Mouse (Mus musculus) heart, adult 2 months (tissue): Measurements from ENCODE around the gene Trafd1. TPM values are rescaled to one million over a fixed set of nuclear protein-coding genes. Genes with fewer than 3 reads are reported as not detected.

Experiments used
- DNase-seq, 2 experiments: peaks; one replicate each; pipeline ENCODE4 v3.0.0; 2021
- H3K27ac ChIP-seq: fragments of 200-600 bp; 2 replicates; pipeline ENCODE4 v1.8.1; 2022
- H3K27me3 ChIP-seq: fragments of 200-500 bp; 2 replicates; pipeline ENCODE4 v1.6.1; 2012; ENCODE audit warnings: mild to moderate bottlenecking, low read length, inconsistent platforms, mixed read lengths; ENCODE audit not compliant: control insufficient read depth, insufficient read depth
- H3K36me3 ChIP-seq: fragments of 200-500 bp; 2 replicates; pipeline ENCODE4 v1.6.1; 2012; ENCODE audit warnings: low read length, inconsistent platforms; ENCODE audit not compliant: control insufficient read depth, insufficient read depth
- H3K4me1 ChIP-seq: fragments of 200-500 bp; 2 replicates; pipeline ENCODE4 v1.6.1; 2011; ENCODE audit warnings: low read length; ENCODE audit not compliant: control insufficient read depth, insufficient read depth
- H3K4me3 ChIP-seq: fragments of 200-600 bp; 2 replicates; pipeline ENCODE4 v1.8.1; 2022
- H3K79me2 ChIP-seq: fragments of 200-500 bp; replicated peaks from 2 replicates; pipeline ENCODE4 v1.6.1; 2012; ENCODE audit warnings: mild to moderate bottlenecking, inconsistent platforms, low read length, moderate library complexity, mixed read lengths; ENCODE audit not compliant: control insufficient read depth, insufficient read depth
- H3K9ac ChIP-seq: fragments of 200-500 bp; 2 replicates; pipeline ENCODE4 v1.6.1; 2012; ENCODE audit warnings: low read depth, mild to moderate bottlenecking, control low read depth, inconsistent platforms, low read length, mixed read lengths
- CTCF ChIP-seq: fragments of 200-600 bp; IDR thresholded peaks from 2 replicates; pipeline ENCODE4 v1.8.1; 2022; ENCODE audit warnings: antibody characterized with exemption, mild to moderate bottlenecking, moderate library complexity
- EP300 ChIP-seq: fragments of 200-500 bp; IDR thresholded peaks from 2 replicates; pipeline ENCODE4 v1.6.1; 2011; ENCODE audit warnings: low read depth, low read length, control low read depth; ENCODE audit not compliant: insufficient read depth
- POLR2A ChIP-seq: fragments of 200-500 bp; IDR thresholded peaks from 2 replicates; pipeline ENCODE4 v1.6.1; 2011; ENCODE audit warnings: mild to moderate bottlenecking, low read depth, low read length, control low read depth; ENCODE audit not compliant: insufficient read depth
- WGBS: fragments of 180-500 bp; shearing (Covaris S2); methylation state at CpG from one replicate; pipeline ENCODE4 v1.1.7; 2018; 5-methylcytosine and 5-hydroxymethylcytosine counted together
- intact Hi-C: fragments of 180-260 bp; cut with DNase I; formaldehyde crosslinking; loops from one replicate; pipeline ENCODE4 v1.15.1; 2025
- polyA plus RNA-seq: library from polyadenylated mRNA; depleted of rRNA; stranded (reverse); fragments of >200 nt; gene quantifications from 2 replicates; pipeline ENCODE4 v1.2.3, GENCODE M21; 2012
- total RNA-seq, 2 experiments: library from RNA; stranded (reverse); gene quantifications; 2 replicates each; pipeline ENCODE4 v1.2.3; 2021

Trafd1 gene
- total and polyA plus RNA-seq, 3 experiments, result 47.1 to 78.0 (median 57.9) TPM

DNA sequence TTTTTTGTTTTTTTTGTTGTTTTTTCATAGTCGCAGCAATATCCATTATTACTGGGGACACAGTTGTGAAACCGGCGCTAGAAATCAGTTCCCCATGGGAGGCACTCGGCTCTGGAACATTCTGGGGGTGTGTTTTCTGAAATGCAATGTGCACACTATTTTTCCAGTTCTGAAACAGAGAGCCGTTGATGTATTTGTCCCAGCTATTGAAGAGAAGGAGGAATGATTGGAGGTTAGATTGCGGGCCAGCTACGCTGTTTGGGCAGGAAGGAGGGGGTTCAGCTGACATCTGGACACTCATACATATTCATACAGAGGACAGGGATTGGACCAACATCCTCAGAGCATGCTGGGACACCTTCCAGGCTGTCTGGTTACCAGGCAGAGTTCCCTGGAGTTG lies 3.7 kb upstream of the Trafd1 start:
- Histone ChIP-seq H3K36me3 (no peaks in the 10 kb centered on the region), H3K27ac (no peak overlapping the region), H3K79me2 (no peaks in the 10 kb centered on the region), H3K9ac (no peak overlapping the region), H3K4me3 (no peak overlapping the region), H3K4me1 (peaks cover 3% of the 10 kb centered on the region; the same call in 1 of the 2 replicates), H3K27me3 (no peaks in the 10 kb centered on the region)
- WGBS, result 56% methylated on average over 7 of the region's 7 CpGs
- TF ChIP-seq POLR2A (no peak), CTCF (no peak), EP300 (no peak)
- peak in 1 of 2 experiments; percentile 55 for DNase-seq
- intact Hi-C loops, result no loop called here

DNA sequence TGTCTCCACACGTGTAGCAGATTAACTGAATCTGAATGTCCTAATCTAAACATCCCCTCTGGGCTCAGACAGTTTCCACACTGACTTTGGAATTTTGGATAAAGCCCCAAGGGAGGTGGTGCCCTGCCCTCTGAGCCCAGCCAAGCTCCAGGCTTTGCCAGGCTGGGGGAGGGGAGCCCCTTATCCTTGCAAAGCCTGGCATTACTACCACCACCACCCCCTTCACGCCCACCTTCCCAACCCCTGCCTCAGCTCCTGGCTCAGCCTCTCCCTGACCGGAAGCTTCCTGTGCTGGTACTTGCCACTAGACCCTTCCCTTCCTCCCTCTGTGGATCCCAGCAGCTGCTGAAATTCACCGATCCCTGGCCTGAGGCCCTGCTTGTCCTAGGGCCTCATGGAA lies 1.7 kb upstream of the Trafd1 start:
- DNase-seq, result peak; percentile 53 to 59
- peak overlapping the region; percentile 66 for H3K27ac ChIP-seq

DNA sequence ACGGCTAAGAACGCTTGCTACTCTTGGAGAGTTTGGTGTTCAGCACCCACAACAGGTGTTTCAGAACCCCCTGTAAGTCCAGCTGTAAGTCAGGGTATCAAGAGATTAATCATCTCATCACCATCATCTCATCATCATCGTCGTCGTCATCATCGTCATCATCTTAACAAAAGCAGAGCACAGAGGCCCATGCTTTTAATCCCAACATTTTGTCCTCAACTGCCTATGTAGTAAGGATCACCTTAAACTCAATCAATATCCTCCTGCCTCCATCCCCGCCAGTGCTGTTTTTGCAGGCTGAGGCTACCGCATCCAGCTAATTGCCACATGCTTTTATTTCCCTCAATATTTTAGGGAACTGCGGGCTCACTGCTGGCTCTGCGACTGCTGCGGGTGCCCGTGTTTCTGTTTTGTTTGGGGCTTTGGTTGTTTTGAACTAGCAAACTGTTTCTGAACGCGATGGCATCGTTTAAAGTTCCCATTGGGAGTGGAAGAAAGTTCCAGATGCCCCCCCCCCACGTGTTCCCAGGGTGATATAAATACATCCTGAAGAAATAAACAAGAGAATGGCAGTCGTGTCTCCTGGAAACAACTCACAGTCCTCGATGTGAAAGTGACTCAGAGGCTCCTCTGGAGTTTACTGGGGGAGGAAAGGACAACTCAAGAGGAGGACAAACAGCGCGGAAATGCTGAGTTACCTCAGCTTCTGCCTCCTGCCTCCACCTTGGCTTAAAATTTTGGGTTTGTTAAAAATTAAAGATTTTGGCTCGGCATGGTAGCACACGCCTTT lies 883 bp upstream of the Trafd1 start:
- no peaks in the 10 kb centered on the region for H3K27me3 ChIP-seq
- peaks cover 8% of the 10 kb centered on the region for H3K4me1 ChIP-seq
- TF ChIP-seq POLR2A (no peak), CTCF (no peak), EP300 (no peak)
- H3K79me2 ChIP-seq, result peaks cover 4% of the 10 kb centered on the region
- 34% methylated on average over 22 of the region's 22 CpGs for WGBS
- H3K9ac ChIP-seq, result no peak overlapping the region
- peak overlapping the region; percentile 66 for H3K27ac ChIP-seq
- intact Hi-C loops, result no loop called here
- peak; percentile 26 to 41 for DNase-seq
- H3K4me3 ChIP-seq, result peak overlapping the region; percentile 51
- no peaks in the 10 kb centered on the region for H3K36me3 ChIP-seq

More for the DNA sequence above, 1.7 kb upstream of the Trafd1 start:
- H3K27me3 ChIP-seq, result no peaks in the 10 kb centered on the region
- no peak for TF ChIP-seq POLR2A
- TF ChIP-seq CTCF, result no peak
- no peak for TF ChIP-seq EP300
- no peak overlapping the region for H3K4me3 ChIP-seq
- H3K79me2 ChIP-seq, result peaks cover 2% of the 10 kb centered on the region; the same call in 1 of the 2 replicates
- no peaks in the 10 kb centered on the region for H3K36me3 ChIP-seq
- no peak overlapping the region for H3K9ac ChIP-seq
- intact Hi-C loops, result no loop called here
- 39% methylated on average over 4 of the region's 4 CpGs for WGBS
- H3K4me1 ChIP-seq, result peaks cover 8% of the 10 kb centered on the region

DNA sequence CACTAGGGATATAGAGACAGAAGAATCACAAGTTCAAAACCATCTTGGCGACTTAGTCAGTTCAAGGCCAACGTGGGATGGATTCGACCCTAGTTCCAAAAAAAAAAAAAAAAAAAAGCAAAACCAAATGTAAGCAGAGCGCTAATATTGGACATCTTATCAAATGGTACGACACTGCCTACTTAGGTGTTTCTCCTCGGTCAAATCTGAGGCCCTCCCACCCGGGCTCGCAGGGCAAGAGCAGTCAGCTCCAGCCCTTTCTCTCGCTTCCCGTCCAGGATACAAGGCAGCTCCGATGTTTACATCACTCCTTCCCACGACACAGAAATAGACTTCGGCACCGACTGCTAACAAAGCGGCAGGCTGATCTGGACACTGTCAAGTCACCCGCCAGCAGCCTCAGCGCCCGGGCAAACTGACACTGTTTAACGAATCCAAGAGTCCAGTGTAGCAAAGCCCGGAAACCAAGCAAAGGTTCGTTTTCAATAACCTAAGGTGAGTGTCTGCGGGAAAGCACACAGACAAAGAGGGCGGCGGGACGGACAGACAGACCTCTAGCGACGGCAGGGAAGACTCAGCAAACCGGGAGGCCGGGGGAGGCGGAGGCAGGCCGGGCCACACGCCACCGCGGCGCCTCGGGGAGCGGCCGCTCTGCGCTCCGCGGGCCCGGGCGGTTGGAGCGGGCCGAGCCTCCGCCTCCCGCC lies 523 bp downstream of the Trafd1 start:
- Histone ChIP-seq H3K4me3 (peak overlapping the region; percentile 73), H3K9ac (peak overlapping the region; percentile 88), H3K36me3 (no peaks in the 10 kb centered on the region), H3K27me3 (no peaks in the 10 kb centered on the region), H3K4me1 (peaks cover 8% of the 10 kb centered on the region), H3K79me2 (peaks cover 4% of the 10 kb centered on the region), H3K27ac (peak overlapping the region; percentile 97)
- intact Hi-C loops, result no loop called here
- TF ChIP-seq CTCF (no peak), EP300 (no peak), POLR2A (0 out of 2 replicates have a peak, but pooled peaks have one; percentile 28)
- no peak for DNase-seq
- WGBS, result under 1% methylated on average over 47 of the region's 47 CpGs

DNA sequence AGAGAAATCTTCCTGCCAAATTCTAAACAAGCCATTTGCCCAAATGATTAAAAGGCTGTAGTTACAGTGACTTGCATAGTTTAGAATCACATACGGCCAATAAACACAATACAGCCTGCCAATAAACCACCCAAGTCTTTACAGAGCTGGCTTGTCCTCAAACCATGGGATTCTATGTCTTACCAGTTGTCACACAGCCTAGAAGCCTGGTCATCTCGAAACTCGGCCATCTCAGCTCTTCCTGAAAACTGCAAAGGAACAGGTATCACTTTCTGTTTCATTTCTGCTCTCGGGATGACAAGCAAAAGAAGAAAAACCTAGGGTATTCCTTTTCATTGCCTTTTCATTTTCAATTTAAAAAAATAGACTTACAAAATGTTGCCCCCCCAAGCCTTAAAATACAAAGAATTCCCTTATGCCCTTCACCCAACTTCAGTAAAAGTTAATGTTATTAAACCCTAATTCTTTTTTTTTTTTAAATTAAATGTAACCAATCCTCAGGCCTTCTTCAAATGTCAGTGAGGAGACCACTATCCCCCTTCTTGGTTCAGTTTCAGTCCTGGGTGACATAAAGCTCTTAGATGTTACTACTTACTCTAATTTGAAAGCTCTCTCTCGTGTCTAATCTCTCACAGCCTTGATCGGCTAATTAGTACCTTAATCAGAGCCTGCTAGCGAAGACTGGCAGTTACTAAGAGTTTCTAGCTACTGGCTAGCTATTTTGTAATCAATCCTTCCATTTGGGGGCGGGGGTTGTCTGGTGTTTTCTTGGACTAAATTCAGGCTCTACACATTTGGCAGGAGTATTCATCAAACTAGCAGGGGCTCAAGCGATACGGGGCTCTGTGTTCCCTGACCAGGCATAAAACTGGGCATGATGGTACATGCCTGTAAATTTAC lies 1.3 kb downstream of the Trafd1 start:
- peaks cover 6% of the 10 kb centered on the region for H3K4me1 ChIP-seq
- peaks cover 4% of the 10 kb centered on the region for H3K79me2 ChIP-seq
- H3K36me3 ChIP-seq, result no peaks in the 10 kb centered on the region
- H3K27me3 ChIP-seq, result no peaks in the 10 kb centered on the region
- WGBS, result 30% methylated on average over 10 of the region's 10 CpGs
- TF ChIP-seq POLR2A (0 out of 2 replicates have a peak, but pooled peaks have one; percentile 16), CTCF (no peak)
- H3K9ac ChIP-seq, result peak overlapping the region; percentile 88
- peak in 1 of 2 experiments; percentile 33 for DNase-seq
- H3K27ac ChIP-seq, result peak overlapping the region; percentile 97
- H3K4me3 ChIP-seq, result peak overlapping the region; percentile 73
- intact Hi-C loops, result no loop called here
